Mouse (Mus musculus): Measurements from ENCODE around the gene Dnajb14. TPM values are rescaled to one million over a fixed set of nuclear protein-coding genes. Genes with fewer than 3 reads are reported as not detected.

Gene Dnajb14
- 1.6 and 1.8 TPM in 2 replicates for polyA plus RNA-seq (2012; rRNA removed)

DNA sequence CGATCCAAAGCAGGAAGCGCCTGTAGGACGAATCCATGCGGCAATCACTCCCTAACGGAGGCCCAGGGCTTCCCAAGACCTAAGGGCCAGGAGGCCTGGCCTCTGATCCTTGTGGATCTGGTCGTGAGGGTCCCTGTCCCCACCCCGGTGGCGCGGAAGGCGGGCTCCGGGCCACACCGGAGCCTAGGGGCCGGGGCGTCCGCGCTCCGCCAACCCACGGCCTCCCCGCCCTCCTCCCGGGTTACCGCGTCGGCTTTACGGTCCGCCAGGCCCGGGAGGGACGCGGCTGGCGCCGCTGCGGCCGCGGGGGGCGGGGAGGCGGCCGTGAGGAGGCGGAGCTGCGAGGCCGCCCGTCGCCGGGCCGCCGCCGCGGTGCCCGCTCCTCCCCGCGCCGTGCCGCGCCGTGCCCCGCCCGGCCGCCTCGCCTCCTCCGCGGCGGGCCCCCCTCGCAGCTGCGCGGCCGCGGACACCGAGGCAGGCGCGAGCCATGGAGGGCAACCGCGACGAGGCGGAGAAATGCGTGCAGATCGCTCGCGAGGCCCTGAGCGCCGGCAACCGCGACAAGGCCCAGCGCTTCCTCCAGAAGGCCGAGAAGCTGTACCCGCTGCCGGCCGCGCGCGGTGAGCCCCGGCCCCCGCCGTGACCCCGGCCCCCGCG, at the start of gene Dnajb14:
TSS of gene Dnajb14 (plus strand) at position 239 of the 657 bp plus-strand sequence.

GRCm38 (mm10) chr3:137864124-137864987, 3.1 kb upstream of the Dnajb14 start, which contains the start of gene H2afz:
TSS of gene H2afz (plus strand) at chr3:137864487.

DNA sequence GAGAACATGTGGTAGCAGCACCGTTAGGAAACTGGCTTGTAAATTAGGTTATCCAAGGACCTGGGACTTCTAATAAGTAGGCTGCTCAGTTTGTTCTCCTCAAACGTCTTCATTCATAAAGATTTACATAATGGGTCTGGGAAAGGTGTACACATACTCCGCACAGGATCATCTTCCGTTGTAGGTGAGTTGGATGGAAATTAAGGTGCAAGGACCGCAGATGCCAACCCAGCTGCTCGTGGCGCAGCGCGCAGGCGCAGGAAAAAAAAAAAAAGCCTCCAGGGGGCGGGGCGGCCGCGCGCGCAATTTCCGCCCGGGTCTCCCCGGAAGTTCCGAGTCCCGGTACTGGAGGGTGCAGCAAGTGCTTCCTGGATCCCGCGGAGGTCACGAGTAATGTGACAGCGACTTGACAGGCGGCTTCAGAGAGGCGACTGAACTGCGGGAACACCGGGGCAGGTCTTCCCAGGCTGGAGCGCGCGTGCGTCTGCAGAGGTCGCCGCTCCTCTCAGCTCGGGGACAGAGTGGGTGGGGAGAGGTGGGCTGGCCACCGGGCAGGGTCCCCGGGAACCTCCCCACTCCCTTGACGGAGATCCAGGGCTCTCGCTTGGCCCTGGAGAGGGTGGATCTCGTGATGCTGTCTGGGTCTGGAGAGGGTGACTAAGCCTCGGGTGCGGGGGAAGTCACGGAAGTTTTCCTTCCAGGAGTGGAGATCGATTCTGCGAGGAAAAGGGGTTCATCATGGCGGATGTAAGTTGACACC, 50.9 kb downstream of the Dnajb14 start, which contains the start of gene Lamtor3:
TSS of gene Lamtor3 (plus strand) at position 335 of the 760 bp plus-strand sequence.

Other genes with a start within 250 kb of the Dnajb14 start
- gene Ddit4l, start 246.1 kb upstream of the Dnajb14 start, polyA plus RNA-seq (2012; rRNA removed), result 0.56 and 1.1 TPM in 2 replicates
- not detected in 2 replicates for gene Gm21962, start 196.2 kb upstream of the Dnajb14 start, polyA plus RNA-seq (2012; rRNA removed)
- gene H2afz, start 3.2 kb upstream of the Dnajb14 start, polyA plus RNA-seq (2012; rRNA removed), result 430 and 458 TPM in 2 replicates
- 30.3 and 35.9 TPM in 2 replicates for gene Lamtor3, start 50.8 kb downstream of the Dnajb14 start, polyA plus RNA-seq (2012; rRNA removed)
- 10.1 and 10.6 TPM in 2 replicates for gene Dapp1, start 113.9 kb downstream of the Dnajb14 start, polyA plus RNA-seq (2012; rRNA removed)
- 0.01 TPM in 2 replicates for gene 1110002E22Rik, start 197.4 kb downstream of the Dnajb14 start, polyA plus RNA-seq (2012; rRNA removed)
- gene Gm5105, start 199.7 kb downstream of the Dnajb14 start, polyA plus RNA-seq (2012; rRNA removed), result 0.02 and 0.03 TPM in 2 replicates

Data from liver, embryonic 18 days (tissue).